Mouse (Mus musculus) adrenal gland, postnatal 36 days (tissue): ENCODE results near the gene Clasrp. TPM values are rescaled to one million over a fixed set of nuclear protein-coding genes. Genes with fewer than 3 reads are reported as not detected.
A peak's percentile ranks its signal among the peaks of the same experiment; 100 is the strongest.

ENCODE experiments used
- DNase-seq, 2 experiments: peaks; one replicate each; pipeline ENCODE4 v3.0.0; 2021; ENCODE audit warnings: mixed read lengths in 1 of 2
- total RNA-seq, 2 experiments: library from RNA; stranded (reverse); gene quantifications; 2 replicates each; pipeline ENCODE4 v1.2.3; 2021

The Clasrp gene
- total RNA-seq, 2 experiments from 2014 or later: 28.1 to 39.7 TPM

DNA sequence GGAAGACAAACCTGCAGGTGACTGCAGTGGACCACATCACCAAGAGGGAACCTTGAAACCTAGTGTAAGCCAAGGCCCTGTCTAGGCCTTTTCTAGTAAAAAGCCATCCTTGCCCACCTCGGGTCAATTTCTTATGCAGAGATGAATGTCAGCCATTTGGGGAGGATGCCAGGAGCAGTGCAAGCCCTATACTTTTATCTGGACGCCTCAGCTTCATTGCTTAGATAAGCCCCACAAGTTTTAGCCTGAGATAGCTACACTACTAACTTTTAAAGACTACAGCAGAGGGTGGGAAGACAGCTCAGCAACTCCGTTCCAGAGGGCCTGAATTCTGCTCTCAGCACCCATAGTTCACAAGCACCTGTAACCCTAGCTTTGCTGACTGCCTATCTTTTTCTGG lies 40.4 kb downstream of the Clasrp start:
- no peak for DNase-seq

GRCm38 (mm10) chr7:19562643-19563410 lies 41.5 kb downstream of the Clasrp start, which contains the start of gene Ppp1r37:
TSS of gene Ppp1r37 (minus strand) at chr7:19563076.
- peak; percentile 34 to 59 for DNase-seq

GRCm38 (mm10) chr7:19561765-19562642 lies 42.3 kb downstream of the Clasrp start:
- peak; percentile 93 to 94 for DNase-seq

GRCm38 (mm10) chr7:19561431-19561764 lies 42.9 kb downstream of the Clasrp start:
- DNase-seq: no peak

GRCm38 (mm10) chr7:19560491-19561260 lies 43.6 kb downstream of the Clasrp start:
- peak in 1 of 2 experiments; percentile 33 for DNase-seq

DNA sequence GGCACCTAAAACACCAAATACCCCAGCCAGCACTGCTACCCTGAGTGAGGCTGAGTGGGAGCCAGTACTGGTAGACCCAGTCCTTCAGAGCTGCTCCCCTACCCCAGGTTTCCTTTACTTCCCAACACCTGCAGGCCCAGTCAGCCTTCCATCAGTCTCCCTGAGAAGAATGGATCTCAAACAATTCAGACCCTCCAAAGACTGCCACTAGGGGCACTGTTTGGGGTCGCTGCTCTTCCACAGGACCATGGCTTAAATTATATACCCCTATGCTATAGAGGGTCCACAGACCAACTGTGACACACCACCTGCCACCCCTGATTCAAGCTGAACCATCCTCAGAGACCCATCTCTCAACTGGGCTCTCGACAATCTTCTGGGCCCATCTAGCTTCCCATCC lies 45.3 kb downstream of the Clasrp start:
- DNase-seq: no peak

- DNase-seq: no peak
These were observed 46.0 kb downstream of the Clasrp start for GRCm38 (mm10) chr7:19557982-19558900.

DNA sequence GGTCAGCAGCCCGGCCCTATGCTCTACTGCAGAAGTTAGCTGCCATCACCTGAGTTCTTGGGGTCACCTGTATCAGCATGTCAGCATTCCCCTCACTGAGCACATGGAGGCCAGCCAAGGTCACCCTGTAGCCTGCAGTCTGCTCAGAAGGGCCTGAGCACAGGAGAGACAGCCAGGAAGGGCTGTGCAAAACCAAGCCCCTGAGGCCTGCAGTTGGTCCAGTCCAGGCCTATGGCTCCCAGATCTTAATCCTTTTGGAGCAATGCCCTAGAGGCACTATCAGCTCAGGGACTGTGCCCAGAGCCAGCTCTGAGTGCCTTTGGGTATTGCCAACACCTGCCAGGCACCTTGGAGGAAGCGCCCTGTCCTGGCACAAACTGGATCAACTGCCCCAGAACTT lies 47.2 kb downstream of the Clasrp start:
- DNase-seq: no peak

DNA sequence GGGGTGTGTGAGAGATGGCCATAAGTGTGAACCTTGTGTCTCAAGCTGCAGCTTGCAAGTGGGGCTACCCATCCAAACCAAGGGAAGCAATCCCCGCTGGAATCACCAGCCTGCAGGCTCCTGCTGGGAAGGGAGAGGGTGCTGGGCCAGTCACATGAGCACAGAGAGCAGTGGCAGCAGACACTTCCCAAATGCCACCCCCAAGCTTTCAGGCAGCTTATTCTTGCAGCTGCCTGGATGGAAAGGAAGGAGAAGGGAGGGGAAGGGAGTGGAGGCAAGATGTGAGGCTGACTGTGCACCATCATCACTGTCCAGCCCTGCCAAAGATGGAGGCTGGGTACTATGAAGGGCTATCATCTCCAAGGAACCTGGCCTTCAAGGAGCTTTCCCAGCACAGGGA lies 50.1 kb downstream of the Clasrp start:
- DNase-seq: no peak

DNA sequence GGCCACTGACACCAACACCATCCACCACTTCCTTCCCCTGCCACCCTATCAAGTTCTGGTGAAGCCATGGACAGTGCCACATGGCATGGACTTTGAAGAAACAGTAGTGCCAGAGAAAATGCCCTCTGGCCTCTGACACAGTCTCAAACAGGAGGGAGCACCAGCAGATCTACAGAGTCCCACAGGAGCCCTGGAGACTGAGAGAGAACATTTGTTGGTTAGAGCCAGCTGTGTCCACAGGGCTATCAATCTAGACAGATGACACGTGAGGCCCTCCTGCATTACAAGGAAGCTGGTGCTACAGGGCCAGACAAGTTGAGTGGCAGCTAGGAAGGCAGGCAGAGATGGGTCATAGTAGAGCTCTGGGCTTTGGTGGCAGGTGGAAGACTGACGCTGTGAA lies 51.8 kb downstream of the Clasrp start:
- DNase-seq: peak in 1 of 2 experiments; percentile 30

DNA sequence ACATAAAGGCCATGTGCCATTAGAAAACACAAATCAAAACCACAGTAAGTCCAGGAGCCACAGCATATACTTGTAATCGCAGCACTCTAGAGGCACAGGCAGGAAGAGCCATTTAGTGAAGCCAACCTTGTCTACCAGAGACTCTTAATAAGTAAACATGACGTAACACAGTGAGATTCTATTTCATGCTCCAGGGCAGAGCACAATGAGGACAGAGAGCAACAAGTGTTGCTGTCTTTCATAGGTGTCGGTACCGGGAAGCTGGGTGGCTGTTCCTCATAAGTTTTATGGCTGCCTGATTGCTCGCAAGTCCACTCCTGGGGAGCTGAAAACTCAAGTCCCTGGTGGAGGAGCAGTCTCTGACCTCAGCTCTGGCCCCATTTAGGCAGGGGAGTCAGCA lies 52.7 kb downstream of the Clasrp start:
- DNase-seq: no peak

- DNase-seq: no peak
These were observed 54.9 kb downstream of the Clasrp start for GRCm38 (mm10) chr7:19549394-19549793.

DNA sequence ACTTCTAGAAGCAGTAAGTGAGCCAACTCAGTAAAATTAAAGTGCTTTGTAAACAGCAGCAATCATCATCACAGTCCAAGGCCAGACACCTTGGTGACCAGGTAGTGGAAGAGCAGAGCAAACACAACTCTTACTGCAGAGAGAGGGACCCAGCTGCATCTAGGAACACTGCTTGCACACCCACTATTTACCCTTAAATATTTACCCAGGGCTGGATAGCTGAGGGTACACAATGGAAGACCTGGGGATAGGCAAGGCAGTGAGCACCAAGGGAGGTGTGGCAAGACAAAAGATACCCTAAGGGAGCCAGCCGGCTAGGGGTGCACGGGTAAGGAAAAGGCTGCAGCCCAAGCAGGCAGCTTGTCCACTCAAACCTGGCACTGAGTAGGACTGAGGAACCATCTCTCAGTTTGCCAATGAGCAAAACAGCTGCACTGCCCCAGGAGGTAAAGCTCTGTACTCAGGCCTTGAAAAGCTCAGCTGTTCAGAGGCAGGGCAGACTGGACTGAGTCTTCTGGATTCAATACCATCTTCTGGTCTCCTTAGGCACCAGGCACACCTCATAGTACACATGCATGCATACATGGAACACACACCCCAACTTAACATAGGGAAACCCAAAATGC lies 56.8 kb downstream of the Clasrp start:
- DNase-seq: no peak

GRCm38 (mm10) chr7:19546007-19546406 lies 58.3 kb downstream of the Clasrp start:
- DNase-seq: no peak

- DNase-seq: no peak
These were observed 60.7 kb downstream of the Clasrp start for GRCm38 (mm10) chr7:19543584-19543983.

DNA sequence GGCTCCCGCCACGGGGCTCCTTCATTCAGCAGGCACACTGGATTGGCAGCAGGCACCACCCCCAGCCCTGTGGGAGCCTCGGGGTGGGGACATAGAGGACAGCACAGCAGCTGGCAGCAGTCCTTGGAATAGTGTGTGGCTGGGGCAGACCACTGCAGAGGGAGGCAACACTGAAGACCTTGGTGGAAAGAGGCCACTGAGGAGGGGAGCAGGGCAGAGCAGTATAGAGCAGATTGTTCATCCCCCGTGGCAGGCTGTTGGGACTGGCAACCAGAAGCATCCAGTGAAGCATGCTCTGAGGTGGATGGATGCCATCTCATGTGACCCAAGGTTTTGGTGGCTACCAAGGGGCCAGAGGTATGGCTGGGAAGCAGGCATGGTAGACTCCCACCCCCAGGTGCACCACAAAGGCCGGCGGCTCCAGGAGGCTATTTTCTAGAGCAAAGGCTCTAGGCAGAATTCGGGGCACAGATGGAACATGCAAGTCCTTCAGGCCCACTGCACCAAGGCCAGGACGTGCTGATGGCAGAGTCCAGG lies 62.1 kb downstream of the Clasrp start:
- peak; percentile 44 to 57 for DNase-seq

GRCm38 (mm10) chr7:19541681-19542154 lies 62.6 kb downstream of the Clasrp start:
- DNase-seq: no peak

GRCm38 (mm10) chr7:19540771-19541566 lies 63.3 kb downstream of the Clasrp start:
- DNase-seq: peak in 1 of 2 experiments; percentile 39

DNA sequence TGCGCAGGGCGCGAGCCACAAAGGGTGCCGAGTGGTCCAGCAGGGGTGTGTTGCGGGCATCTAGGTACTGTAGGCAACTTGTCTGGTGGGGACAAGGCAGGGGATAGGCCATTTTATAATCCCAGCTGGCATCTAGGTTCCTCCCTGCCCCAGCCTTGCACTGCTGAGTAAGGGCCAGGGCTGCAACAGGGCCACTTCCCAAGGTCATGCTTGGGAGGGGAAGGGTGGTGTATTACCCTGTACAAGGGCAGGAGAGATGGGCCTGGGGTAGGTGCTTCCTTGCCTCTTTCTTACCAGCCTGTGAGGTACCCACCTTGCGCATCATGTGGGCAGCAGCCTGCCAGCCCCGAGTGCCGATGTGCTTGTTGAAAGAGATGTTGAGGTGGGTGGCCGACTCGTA lies 69.6 kb downstream of the Clasrp start:
- DNase-seq: peak; percentile 25 to 51

- DNase-seq: no peak
These were observed 72.0 kb downstream of the Clasrp start for GRCm38 (mm10) chr7:19532240-19532639.
